In the genomic region with DNA sequence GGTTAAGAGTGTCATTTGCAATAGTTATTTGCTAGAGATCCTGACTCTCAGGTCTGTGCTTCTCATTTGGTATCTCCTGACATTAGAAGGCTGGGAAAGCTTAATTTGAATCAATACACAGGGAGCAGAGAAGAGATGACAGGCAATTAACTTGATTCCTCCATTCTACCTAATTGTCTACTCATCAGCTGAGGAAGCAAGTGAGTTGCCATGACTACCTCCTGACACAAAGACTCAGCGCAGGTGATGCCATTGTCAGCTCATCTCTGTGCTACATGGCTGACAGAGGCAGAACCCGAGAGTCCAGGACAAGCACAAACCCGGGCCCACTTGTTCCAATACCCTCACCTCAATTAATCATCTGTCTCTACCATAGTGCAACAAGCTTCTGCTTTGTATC, we compare ENCODE assay signal across 27 mouse cellular contexts.
DNase-seq lines count a peak whose midpoint lies in the region; ATAC-seq and TF ChIP-seq lines count a peak whose summit lies in the region.
"Had no signal": no experiment of that assay in that cellular context is flagged by ENCODE, and none has a peak within 500 bp of the region (broad histone marks: within the 10 kb centered on the region; RNA-seq: fewer than 3 reads in every experiment).

No protein-coding gene starts in this region.

- intact Hi-C loops in left cerebral cortex, adult 2 months (cut with DNase I), result no loop called here

- H3K9ac ChIP-seq in forebrain, embryonic 13.5 days, result no peak overlapping the region
- no peak overlapping the region for H3K9ac ChIP-seq in forebrain, embryonic 12.5 days
- H3K9ac ChIP-seq in hindbrain, embryonic 15.5 days, result no peak overlapping the region
- H3K9ac ChIP-seq in hindbrain, embryonic 16.5 days (ENCODE audit: low read depth, low read length), result no peak overlapping the region
- H3K9ac ChIP-seq: embryonic facial prominence, embryonic 13.5 days; heart, embryonic 15.5 days; liver, embryonic 14.5 days had no signal

- no peak for DNase-seq in hindbrain, embryonic 10.5 days (ENCODE audit: low spot score)
- DNase-seq in brain, adult 2 months (ENCODE audit: low read depth, low spot score), result peak; percentile 51
- no peak for DNase-seq in left cerebral cortex, adult 2 months (ENCODE audit: extremely low spot score in 1 of 2, low spot score in 2 of 2)
- DNase-seq: adrenal gland, adult 8-10 months; cerebellum, adult 18-20 months; cerebellum, postnatal 10 days; gastrocnemius, postnatal 14 days; kidney, adult 9 months; kidney, postnatal 10 days; layer of hippocampus, adult 9-11 months; liver; lung, adult 2 months; lung, postnatal 10 days; right cerebral cortex, postnatal 4 days; thymus, adult 18-20 months; thymus, postnatal 36 days had no signal

- no peaks in the 10 kb centered on the region for H3K9me3 ChIP-seq in forebrain, embryonic 13.5 days (replicated peaks)
- no peaks in the 10 kb centered on the region for H3K9me3 ChIP-seq in forebrain, embryonic 12.5 days
- no peaks in the 10 kb centered on the region for H3K9me3 ChIP-seq in hindbrain, embryonic 15.5 days
- no peaks in the 10 kb centered on the region for H3K9me3 ChIP-seq in hindbrain, embryonic 10.5 days
- no peaks in the 10 kb centered on the region for H3K9me3 ChIP-seq in hindbrain, embryonic 16.5 days (ENCODE audit: control insufficient read depth, low read length)
- H3K9me3 ChIP-seq: embryonic facial prominence, embryonic 13.5 days; heart, embryonic 15.5 days had no signal

- H3K27ac ChIP-seq in forebrain, embryonic 13.5 days, result no peak overlapping the region
- no peak overlapping the region for H3K27ac ChIP-seq in forebrain, embryonic 12.5 days
- H3K27ac ChIP-seq in hindbrain, embryonic 15.5 days (replicated peaks), result no peak overlapping the region
- no peak overlapping the region for H3K27ac ChIP-seq in hindbrain, embryonic 10.5 days
- no peak overlapping the region for H3K27ac ChIP-seq in hindbrain, embryonic 16.5 days (ENCODE audit: low read depth, low read length)
- H3K27ac ChIP-seq in left cerebral cortex, adult 2 months, result no peak overlapping the region
- H3K27ac ChIP-seq: embryonic facial prominence, embryonic 13.5 days; heart, embryonic 15.5 days; liver, embryonic 14.5 days; macrophage; stomach, postnatal 0 days had no signal

- H3K4me3 ChIP-seq in forebrain, embryonic 13.5 days, result no peak overlapping the region
- no peak overlapping the region for H3K4me3 ChIP-seq in forebrain, embryonic 12.5 days (replicated peaks)
- H3K4me3 ChIP-seq in hindbrain, embryonic 15.5 days, result no peak overlapping the region
- no peak overlapping the region for H3K4me3 ChIP-seq in hindbrain, embryonic 10.5 days
- H3K4me3 ChIP-seq in hindbrain, embryonic 16.5 days (ENCODE audit: low read length), result no peak overlapping the region
- H3K4me3 ChIP-seq in left cerebral cortex, adult 2 months, result no peak overlapping the region
- H3K4me3 ChIP-seq: embryonic facial prominence, embryonic 13.5 days; heart, embryonic 15.5 days had no signal

- no peaks in the 10 kb centered on the region for H3K4me1 ChIP-seq in forebrain, embryonic 13.5 days
- H3K4me1 ChIP-seq in forebrain, embryonic 12.5 days, result no peaks in the 10 kb centered on the region
- H3K4me1 ChIP-seq in hindbrain, embryonic 15.5 days (replicated peaks), result no peaks in the 10 kb centered on the region
- no peaks in the 10 kb centered on the region for H3K4me1 ChIP-seq in hindbrain, embryonic 10.5 days (replicated peaks)
- H3K4me1 ChIP-seq in hindbrain, embryonic 16.5 days (ENCODE audit: control insufficient read depth, insufficient read depth, low read depth, low read length), result no peaks in the 10 kb centered on the region
- H3K4me1 ChIP-seq: embryonic facial prominence, embryonic 13.5 days; heart, embryonic 15.5 days had no signal

- WGBS in forebrain, embryonic 13.5 days, result 48% methylated on average over 3 of the region's 3 CpGs
- WGBS in forebrain, embryonic 12.5 days, result 62% methylated on average over 3 of the region's 3 CpGs
- WGBS in hindbrain, embryonic 15.5 days, result 49% methylated on average over 3 of the region's 3 CpGs
- 74% methylated on average over 3 of the region's 3 CpGs for WGBS in hindbrain, embryonic 10.5 days
- 55% methylated on average over 3 of the region's 3 CpGs for WGBS in hindbrain, embryonic 16.5 days

- peak; percentile 77 for ATAC-seq in forebrain, embryonic 13.5 days
- no peak for ATAC-seq in forebrain, embryonic 12.5 days (ENCODE audit: low FRiP score)
- peak; percentile 75 for ATAC-seq in hindbrain, embryonic 15.5 days (ENCODE audit: low FRiP score, low read depth)
- ATAC-seq in hindbrain, embryonic 16.5 days, result peak; percentile 73; the same call in 1 of the 2 replicates
- no peak for ATAC-seq in megakaryocyte-erythroid progenitor cell, adult 5-6 weeks (replicated peaks; ENCODE audit: low FRiP score, low TSS enrichment, poor library complexity, severe bottlenecking)
- ATAC-seq: intestine, postnatal 0 days had no signal

- no peaks in the 10 kb centered on the region for H3K36me3 ChIP-seq in forebrain, embryonic 13.5 days (ENCODE audit: poor library complexity, severe bottlenecking)
- no peaks in the 10 kb centered on the region for H3K36me3 ChIP-seq in forebrain, embryonic 12.5 days (replicated peaks)
- no peaks in the 10 kb centered on the region for H3K36me3 ChIP-seq in hindbrain, embryonic 15.5 days
- no peaks in the 10 kb centered on the region for H3K36me3 ChIP-seq in hindbrain, embryonic 10.5 days
- H3K36me3 ChIP-seq in hindbrain, embryonic 16.5 days (ENCODE audit: control insufficient read depth, insufficient read depth, low read length), result no peaks in the 10 kb centered on the region
- H3K36me3 ChIP-seq: embryonic facial prominence, embryonic 13.5 days; heart, embryonic 15.5 days had no signal

- no peak for TF ChIP-seq CTCF in left cerebral cortex, adult 2 months (IDR thresholded peaks at IDR 0.05)

- no peak overlapping the region for H3K4me2 ChIP-seq in forebrain, embryonic 13.5 days
- H3K4me2 ChIP-seq in forebrain, embryonic 12.5 days, result no peak overlapping the region
- H3K4me2 ChIP-seq in hindbrain, embryonic 15.5 days, result no peak overlapping the region
- no peak overlapping the region for H3K4me2 ChIP-seq in hindbrain, embryonic 16.5 days (ENCODE audit: low read length)
- H3K4me2 ChIP-seq: embryonic facial prominence, embryonic 13.5 days; heart, embryonic 15.5 days had no signal

- no peaks in the 10 kb centered on the region for H3K27me3 ChIP-seq in forebrain, embryonic 13.5 days
- H3K27me3 ChIP-seq in forebrain, embryonic 12.5 days, result no peaks in the 10 kb centered on the region
- H3K27me3 ChIP-seq in hindbrain, embryonic 15.5 days, result no peaks in the 10 kb centered on the region
- no peaks in the 10 kb centered on the region for H3K27me3 ChIP-seq in hindbrain, embryonic 10.5 days (ENCODE audit: insufficient read depth, poor library complexity, severe bottlenecking)
- H3K27me3 ChIP-seq in hindbrain, embryonic 16.5 days (replicated peaks; ENCODE audit: control insufficient read depth, insufficient read depth, low read length), result no peaks in the 10 kb centered on the region
- H3K27me3 ChIP-seq: embryonic facial prominence, embryonic 13.5 days; heart, embryonic 15.5 days had no signal

Comparison
In these comparisons a context has a peak if more than half of its experiments do, and no peak if none do; other contexts are left out.
1. ATAC-seq: peak in forebrain, embryonic 13.5 days (single experiment), hindbrain, embryonic 15.5 days (single experiment) and hindbrain, embryonic 16.5 days (single experiment); none in forebrain, embryonic 12.5 days (single experiment) and megakaryocyte-erythroid progenitor cell, adult 5-6 weeks (single experiment).